Mouse (Mus musculus) embryonic facial prominence, embryonic 11.5 days (tissue): ENCODE data around the gene Usp28. TPM values are rescaled to one million over a fixed set of nuclear protein-coding genes. Genes with fewer than 3 reads are reported as not detected.

Source experiments
- ATAC-seq: fragments of 200-750 bp; cut with Nextera tagmentation; replicated peaks from 2 replicates; pipeline ENCODE4 v1.8.0; 2017; ENCODE audit warnings: low read depth; ENCODE audit not compliant: insufficient number of reproducible peaks, low FRiP score, low TSS enrichment
- DNase-seq: peaks from one replicate; pipeline ENCODE4 v3.0.0-alpha.2; 2015; ENCODE audit warnings: low spot score
- H3K27ac ChIP-seq: fragments of 300-500 bp; sonication (generic); replicated peaks from 2 replicates; pipeline ENCODE4 v1.5.1; 2014; ENCODE audit warnings: mild to moderate bottlenecking, low read depth, low read length, control low read depth
- H3K27me3 ChIP-seq: fragments of 300-500 bp; sonication (generic); 2 replicates; pipeline ENCODE4 v1.6.1; 2014; ENCODE audit warnings: mild to moderate bottlenecking, low read length, moderate library complexity, mixed read lengths; ENCODE audit not compliant: control insufficient read depth, insufficient read depth
- H3K36me3 ChIP-seq: fragments of 300-500 bp; sonication (generic); replicated peaks from 2 replicates; pipeline ENCODE4 v1.6.1; 2014; ENCODE audit warnings: low read depth, mild to moderate bottlenecking, low read length, moderate library complexity, mixed read lengths; ENCODE audit not compliant: control insufficient read depth, insufficient read depth
- H3K4me1 ChIP-seq: fragments of 300-500 bp; sonication (generic); 2 replicates; pipeline ENCODE4 v1.6.1; 2014; ENCODE audit warnings: low read length, mixed read lengths; ENCODE audit not compliant: control insufficient read depth, insufficient read depth
- H3K4me2 ChIP-seq: fragments of 300-500 bp; sonication (generic); 2 replicates; pipeline ENCODE4 v1.6.1; 2014; ENCODE audit warnings: low read depth, mild to moderate bottlenecking, control low read depth, low read length, moderate library complexity
- H3K4me3 ChIP-seq: fragments of 300-500 bp; sonication (generic); 2 replicates; pipeline ENCODE4 v1.5.1; 2014; ENCODE audit warnings: low read depth, low read length, control low read depth
- H3K9ac ChIP-seq: fragments of 300-500 bp; sonication (generic); replicated peaks from 2 replicates; pipeline ENCODE4 v1.6.1; 2014; ENCODE audit warnings: mild to moderate bottlenecking, control low read depth, low read length
- H3K9me3 ChIP-seq: fragments of 300-500 bp; sonication (generic); replicated peaks from 2 replicates; pipeline ENCODE4 v1.6.1; 2016; ENCODE audit warnings: mild to moderate bottlenecking, low read length, inconsistent platforms, mixed read lengths; ENCODE audit not compliant: control insufficient read depth
- WGBS: fragments of 180-500 bp; shearing (Covaris S2); extraction: QIAGEN DNeasy Blood & Tissue Kit; methylation state at CpG from one replicate; pipeline ENCODE4 v1.1.7; 2014; 5-methylcytosine and 5-hydroxymethylcytosine counted together
- polyA plus RNA-seq: library from polyadenylated mRNA; unstranded; fragments of >200 nt; fragmentation: Nextera tagmentation; extraction: Ambion mirVana; gene quantifications from 2 replicates; pipeline ENCODE4 v1.2.1, GENCODE M21; 2014

The Usp28 gene
- polyA plus RNA-seq: 38.8 and 41.3 TPM in 2 replicates

- H3K4me3 ChIP-seq: peak within 1 kb of the TSS; percentile 80
- no peaks in the 10 kb centered on the region for H3K27me3 ChIP-seq
- peak within 1 kb of the TSS; percentile 85 for H3K9ac ChIP-seq
- ATAC-seq (peak; percentile 83), DNase-seq (peak; percentile 100)
- no peaks in the 10 kb centered on the region for H3K36me3 ChIP-seq
- H3K4me2 ChIP-seq: peak within 1 kb of the TSS; percentile 69
- under 1% methylated on average over 66 of the region's 94 CpGs for WGBS
- H3K9me3 ChIP-seq: no peaks in the 10 kb centered on the region
- no peaks in the 10 kb centered on the region; the same call in 1 of the 2 replicates for H3K4me1 ChIP-seq
- H3K27ac ChIP-seq: peak within 1 kb of the TSS; percentile 72
Measured at GRCm38 (mm10) chr9:48984845-48985707, at the start of gene Usp28. Gene Usp28 (plus strand): TSS chr9:48985375.

GRCm38 (mm10) chr9:48942349-48942748 is 42.8 kb upstream of the Usp28 start:
- Histone ChIP-seq H3K4me2 (no peak overlapping the region), H3K9me3 (no peaks in the 10 kb centered on the region), H3K27me3 (no peaks in the 10 kb centered on the region), H3K4me1 (no peaks in the 10 kb centered on the region), H3K9ac (no peak overlapping the region), H3K36me3 (no peaks in the 10 kb centered on the region), H3K4me3 (no peak overlapping the region), H3K27ac (no peak overlapping the region)
- ATAC-seq (no peak), DNase-seq (no peak)
- 73% methylated on average over 1 of the region's 1 CpGs for WGBS

- Histone ChIP-seq H3K36me3 (no peaks in the 10 kb centered on the region), H3K4me3 (no peak overlapping the region), H3K4me1 (no peaks in the 10 kb centered on the region), H3K27me3 (no peaks in the 10 kb centered on the region), H3K27ac (no peak overlapping the region), H3K4me2 (no peak overlapping the region), H3K9ac (no peak overlapping the region), H3K9me3 (no peaks in the 10 kb centered on the region)
- ATAC-seq: no peak
- WGBS: 92% methylated on average over 4 of the region's 4 CpGs
- no peak for DNase-seq
Measured at GRCm38 (mm10) chr9:48947565-48947964, 37.6 kb upstream of the Usp28 start.

- Histone ChIP-seq H3K27ac (no peak overlapping the region), H3K36me3 (no peaks in the 10 kb centered on the region), H3K27me3 (no peaks in the 10 kb centered on the region), H3K9ac (no peak overlapping the region), H3K4me3 (no peak overlapping the region), H3K4me2 (no peak overlapping the region), H3K9me3 (no peaks in the 10 kb centered on the region), H3K4me1 (no peaks in the 10 kb centered on the region)
- 33% methylated on average over 12 of the region's 12 CpGs for WGBS
- DNase-seq: no peak
- no peak for ATAC-seq
Measured at GRCm38 (mm10) chr9:48961314-48961713, 23.9 kb upstream of the Usp28 start.

GRCm38 (mm10) chr9:48962131-48962530 is 23.0 kb upstream of the Usp28 start:
- Histone ChIP-seq H3K4me1 (no peaks in the 10 kb centered on the region), H3K9me3 (no peaks in the 10 kb centered on the region), H3K4me3 (no peak overlapping the region), H3K9ac (no peak overlapping the region), H3K4me2 (no peak overlapping the region), H3K27me3 (no peaks in the 10 kb centered on the region), H3K27ac (no peak overlapping the region), H3K36me3 (no peaks in the 10 kb centered on the region)
- ATAC-seq (no peak), DNase-seq (no peak)
- 56% methylated on average over 7 of the region's 7 CpGs for WGBS

GRCm38 (mm10) chr9:48964587-48965040 is 20.6 kb upstream of the Usp28 start, which contains the start of gene Htr3b:
Gene Htr3b (minus strand): TSS chr9:48964990.
- 64% methylated on average over 7 of the region's 7 CpGs for WGBS
- Histone ChIP-seq H3K36me3 (no peaks in the 10 kb centered on the region), H3K9me3 (no peaks in the 10 kb centered on the region), H3K27me3 (no peaks in the 10 kb centered on the region), H3K27ac (no peak within 1 kb of the TSS), H3K4me2 (no peak within 1 kb of the TSS), H3K4me3 (no peak within 1 kb of the TSS), H3K9ac (no peak within 1 kb of the TSS), H3K4me1 (no peaks in the 10 kb centered on the region)
- DNase-seq (no peak), ATAC-seq (no peak)

GRCm38 (mm10) chr9:48972494-48972893 is 12.7 kb upstream of the Usp28 start:
- H3K4me3 ChIP-seq: no peak overlapping the region
- 32% methylated on average over 3 of the region's 3 CpGs for WGBS
- no peak overlapping the region for H3K27ac ChIP-seq
- no peaks in the 10 kb centered on the region for H3K4me1 ChIP-seq
- no peaks in the 10 kb centered on the region for H3K36me3 ChIP-seq
- H3K9me3 ChIP-seq: no peaks in the 10 kb centered on the region
- peak; percentile 75 for DNase-seq
- H3K9ac ChIP-seq: no peak overlapping the region
- no peak for ATAC-seq
- H3K27me3 ChIP-seq: no peaks in the 10 kb centered on the region
- no peak overlapping the region for H3K4me2 ChIP-seq

GRCm38 (mm10) chr9:48976661-48977355 is 8.4 kb upstream of the Usp28 start:
- no peaks in the 10 kb centered on the region for H3K36me3 ChIP-seq
- no peak overlapping the region for H3K9ac ChIP-seq
- DNase-seq: no peak
- no peaks in the 10 kb centered on the region for H3K27me3 ChIP-seq
- no peaks in the 10 kb centered on the region for H3K4me1 ChIP-seq
- WGBS: 74% methylated on average over 6 of the region's 6 CpGs
- no peak overlapping the region for H3K27ac ChIP-seq
- no peak overlapping the region for H3K4me3 ChIP-seq
- no peak for ATAC-seq
- H3K9me3 ChIP-seq: no peaks in the 10 kb centered on the region
- H3K4me2 ChIP-seq: no peak overlapping the region
